21 mouse cellular contexts compared by ENCODE assay signal in genomic region chr7:17047041-17047682, GRCm38 (mm10). TPM values are rescaled to one million over a fixed set of nuclear protein-coding genes. Genes with fewer than 3 reads are reported as not detected.
DNase-seq lines count a peak whose midpoint lies in the region; ATAC-seq and TF ChIP-seq lines count a peak whose summit lies in the region.
"Had no signal": no experiment of that assay in that cellular context is flagged by ENCODE, and none has a peak within 500 bp of the region (broad histone marks: within the 10 kb centered on the region; RNA-seq: fewer than 3 reads in every experiment).

No protein-coding gene starts in this region.

- H3K27ac ChIP-seq in heart, embryonic 10.5 days: no peak overlapping the region
- no peak overlapping the region for H3K27ac ChIP-seq in midbrain, embryonic 11.5 days (ENCODE audit: low read depth, low read length)
- no peak overlapping the region for H3K27ac ChIP-seq in midbrain, embryonic 15.5 days
- peak overlapping the region; percentile 47; the same call in 1 of the 2 replicates for H3K27ac ChIP-seq in ES-Bruce4 (ENCODE audit: insufficient read depth, low read length)
- H3K27ac ChIP-seq: embryonic facial prominence, embryonic 10.5 days; forebrain, embryonic 15.5 days; heart, embryonic 13.5 days; hindbrain, embryonic 13.5 days; hindbrain, postnatal 0 days; intestine, embryonic 15.5 days had no signal

- no peaks in the 10 kb centered on the region for H3K27me3 ChIP-seq in heart, embryonic 10.5 days (ENCODE audit: insufficient read depth, poor library complexity, severe bottlenecking)
- no peaks in the 10 kb centered on the region for H3K27me3 ChIP-seq in midbrain, embryonic 11.5 days (ENCODE audit: control insufficient read depth, insufficient read depth, low read length)
- H3K27me3 ChIP-seq in midbrain, embryonic 15.5 days (replicated peaks): no peaks in the 10 kb centered on the region
- H3K27me3 ChIP-seq in ES-Bruce4 (ENCODE audit: control insufficient read depth, insufficient read depth, low read length, poor library complexity, severe bottlenecking): no peaks in the 10 kb centered on the region
- H3K27me3 ChIP-seq: CH12.LX; forebrain, embryonic 15.5 days; heart, embryonic 13.5 days; hindbrain, embryonic 13.5 days; intestine, embryonic 15.5 days had no signal

- H3K9ac ChIP-seq in midbrain, embryonic 11.5 days (ENCODE audit: low read length): no peak overlapping the region
- H3K9ac ChIP-seq in midbrain, embryonic 15.5 days: no peak overlapping the region
- no peak overlapping the region for H3K9ac ChIP-seq in ES-Bruce4 (ENCODE audit: low read depth, poor library complexity, severe bottlenecking)
- H3K9ac ChIP-seq: forebrain, embryonic 15.5 days; heart, embryonic 13.5 days; hindbrain, embryonic 13.5 days; intestine, embryonic 15.5 days had no signal

- H3K4me3 ChIP-seq in heart, embryonic 10.5 days: no peak overlapping the region
- H3K4me3 ChIP-seq in midbrain, embryonic 11.5 days (ENCODE audit: low read depth, low read length): no peak overlapping the region
- H3K4me3 ChIP-seq in midbrain, embryonic 15.5 days: no peak overlapping the region
- no peak overlapping the region for H3K4me3 ChIP-seq in ES-Bruce4 (ENCODE audit: low read depth, low read length)
- H3K4me3 ChIP-seq: embryonic facial prominence, embryonic 10.5 days; forebrain, embryonic 15.5 days; heart, embryonic 13.5 days; hindbrain, embryonic 13.5 days; intestine, embryonic 15.5 days had no signal

- intact Hi-C loops in heart, postnatal 14 days (cut with DNase I): no loop called here

- 87% methylated on average over 5 of the region's 5 CpGs for WGBS in heart, embryonic 10.5 days
- WGBS in midbrain, embryonic 11.5 days: 89% methylated on average over 5 of the region's 5 CpGs
- WGBS in midbrain, embryonic 15.5 days: 84% methylated on average over 5 of the region's 5 CpGs

- DNase-seq in heart, embryonic 10.5 days (ENCODE audit: low spot score): peak; percentile 58
- DNase-seq in heart, postnatal 14 days: no peak
- peak; percentile 69 for DNase-seq in midbrain, embryonic 11.5 days (ENCODE audit: low spot score, missing footprints)
- DNase-seq in R1 (ENCODE audit: low read depth, low spot score): peak; percentile 91
- DNase-seq in thymus, adult 18-20 months: no peak
- no peak for DNase-seq in gastrocnemius, postnatal 10 days
- DNase-seq: adrenal gland, postnatal 14 days; cerebellum, adult 11-12 months; cerebellum, adult 9-10 months; heart, postnatal 4 days had no signal

- peaks cover 7% of the 10 kb centered on the region; the same call in 1 of the 2 replicates for H3K4me1 ChIP-seq in heart, embryonic 10.5 days
- H3K4me1 ChIP-seq in midbrain, embryonic 11.5 days (ENCODE audit: control insufficient read depth, insufficient read depth, low read length): no peaks in the 10 kb centered on the region
- H3K4me1 ChIP-seq in midbrain, embryonic 15.5 days: no peaks in the 10 kb centered on the region
- H3K4me1 ChIP-seq in ES-Bruce4 (ENCODE audit: control insufficient read depth, insufficient read depth, low read length): no peaks in the 10 kb centered on the region
- H3K4me1 ChIP-seq: embryonic facial prominence, embryonic 10.5 days; forebrain, embryonic 15.5 days; hindbrain, embryonic 13.5 days had no signal

- H3K9me3 ChIP-seq in heart, embryonic 10.5 days: no peaks in the 10 kb centered on the region
- H3K9me3 ChIP-seq in midbrain, embryonic 11.5 days (ENCODE audit: control insufficient read depth, low read length): no peaks in the 10 kb centered on the region
- no peaks in the 10 kb centered on the region for H3K9me3 ChIP-seq in midbrain, embryonic 15.5 days
- no peaks in the 10 kb centered on the region for H3K9me3 ChIP-seq in ES-Bruce4 (replicated peaks; ENCODE audit: control insufficient read depth, insufficient read depth, low read length, poor library complexity, severe bottlenecking)
- H3K9me3 ChIP-seq: embryonic facial prominence, embryonic 10.5 days; forebrain, embryonic 15.5 days; G1E; heart, embryonic 13.5 days; hindbrain, embryonic 13.5 days; intestine, embryonic 15.5 days had no signal

- no peak for ATAC-seq in midbrain, embryonic 11.5 days (ENCODE audit: low FRiP score)
- ATAC-seq in midbrain, embryonic 15.5 days (replicated peaks): no peak
- ATAC-seq: activated CD4-positive, CD25-positive, alpha-beta regulatory T cell, adult 4 months; forebrain, embryonic 15.5 days; hindbrain, postnatal 0 days; intestine, embryonic 15.5 days had no signal

- H3K4me2 ChIP-seq in midbrain, embryonic 11.5 days: no peak overlapping the region
- H3K4me2 ChIP-seq in midbrain, embryonic 15.5 days: no peak overlapping the region
- H3K4me2 ChIP-seq: forebrain, embryonic 15.5 days; heart, embryonic 13.5 days; hindbrain, embryonic 13.5 days; intestine, embryonic 15.5 days had no signal

- TF ChIP-seq EP300 in ES-Bruce4 (IDR thresholded peaks at IDR 0.05; ENCODE audit: insufficient read depth, low read depth, low read length): no peak

- H3K36me3 ChIP-seq in heart, embryonic 10.5 days: peaks cover 72% of the 10 kb centered on the region
- H3K36me3 ChIP-seq in midbrain, embryonic 11.5 days (ENCODE audit: control insufficient read depth, insufficient read depth, low read length): no peaks in the 10 kb centered on the region
- no peaks in the 10 kb centered on the region for H3K36me3 ChIP-seq in midbrain, embryonic 15.5 days (replicated peaks)
- no peaks in the 10 kb centered on the region for H3K36me3 ChIP-seq in ES-Bruce4 (ENCODE audit: control insufficient read depth, insufficient read depth, low read length, poor library complexity, severe bottlenecking)
- H3K36me3 ChIP-seq: forebrain, embryonic 15.5 days; hindbrain, embryonic 13.5 days had no signal

- no peak for TF ChIP-seq CTCF in ES-Bruce4 (IDR thresholded peaks at IDR 0.05; ENCODE audit: low read depth, low read length)

- no peak for TF ChIP-seq POLR2A in ES-Bruce4 (IDR thresholded peaks at IDR 0.05; ENCODE audit: insufficient read depth, low read length)

RNA-seq across cellular contexts. Expression of gene Hif3a, which starts 15.1 kb away (rescaled TPM):
- polyA plus RNA-seq in heart, embryonic 10.5 days (2016; fragmentation: Nextera tagmentation; extraction: Ambion mirVana): 18.2 and 31.3 TPM in 2 replicates
- total RNA-seq in heart, postnatal 14 days (2021): 1 to 10 TPM; 4.9 to 5.4 TPM
- polyA plus RNA-seq in midbrain, embryonic 11.5 days (2014; fragmentation: Nextera tagmentation; extraction: Ambion mirVana): 3.9 and 5.2 TPM in 2 replicates
- polyA plus RNA-seq in midbrain, embryonic 15.5 days (2015; fragmentation: Nextera tagmentation; extraction: Ambion mirVana): 4.7 and 5.2 TPM in 2 replicates
- polyA plus RNA-seq in ES-Bruce4 (2011; ENCODE audit: insufficient read depth, insufficient read length, low read depth, missing spikeins): 11.9 and 14.0 TPM in 2 replicates
- 1 to 10 TPM; 1.9 to 3.1 TPM for total RNA-seq in gastrocnemius, postnatal 10 days (2021)

RNA-seq across cellular contexts. Expression of gene Ppp5c, which starts 19.4 kb away (rescaled TPM):
- 112 and 124 TPM in 2 replicates for polyA plus RNA-seq in heart, embryonic 10.5 days (2016; fragmentation: Nextera tagmentation; extraction: Ambion mirVana)
- total RNA-seq in heart, postnatal 14 days (2021): 100 to 1,000 TPM; 101 to 108 TPM
- 101 and 108 TPM in 2 replicates for polyA plus RNA-seq in midbrain, embryonic 11.5 days (2014; fragmentation: Nextera tagmentation; extraction: Ambion mirVana)
- 124 and 127 TPM in 2 replicates for polyA plus RNA-seq in midbrain, embryonic 15.5 days (2015; fragmentation: Nextera tagmentation; extraction: Ambion mirVana)
- 106 and 107 TPM in 2 replicates for polyA plus RNA-seq in ES-Bruce4 (2011; ENCODE audit: insufficient read depth, insufficient read length, low read depth, missing spikeins)
- 10 to 100 TPM; 54.1 to 69.8 TPM for total RNA-seq in gastrocnemius, postnatal 10 days (2021)

RNA-seq across cellular contexts. Expression of gene Psg16, which starts 26.7 kb away (rescaled TPM):
- 0.03 and 0.04 TPM in 2 replicates for polyA plus RNA-seq in heart, embryonic 10.5 days (2016; fragmentation: Nextera tagmentation; extraction: Ambion mirVana)
- total RNA-seq in heart, postnatal 14 days (2021): under 1 TPM; 0.05 TPM
- 0.10 and 0.22 TPM in 2 replicates for polyA plus RNA-seq in midbrain, embryonic 11.5 days (2014; fragmentation: Nextera tagmentation; extraction: Ambion mirVana)
- 4.4 and 6.1 TPM in 2 replicates for polyA plus RNA-seq in midbrain, embryonic 15.5 days (2015; fragmentation: Nextera tagmentation; extraction: Ambion mirVana)
- 0.29 and 3.3 TPM in 2 replicates for polyA plus RNA-seq in ES-Bruce4 (2011; ENCODE audit: insufficient read depth, insufficient read length, low read depth, missing spikeins)
- total RNA-seq in gastrocnemius, postnatal 10 days (2021): under 1 TPM; 0.05 to 0.14 TPM
- total RNA-seq: CH12.LX had no signal
- polyA plus RNA-seq: heart, embryonic 13.5 days had no signal

RNA-seq across cellular contexts. Expression of gene Ccdc8, which starts 54.7 kb away (rescaled TPM):
- polyA plus RNA-seq in heart, embryonic 10.5 days (2016; fragmentation: Nextera tagmentation; extraction: Ambion mirVana): 13.3 and 19.7 TPM in 2 replicates
- total RNA-seq in heart, postnatal 14 days (2021): 10 to 100 TPM in 1 of 2 experiments, 1 to 10 TPM in 1; 9.8 to 10.3 TPM
- 13.2 and 14.7 TPM in 2 replicates for polyA plus RNA-seq in midbrain, embryonic 11.5 days (2014; fragmentation: Nextera tagmentation; extraction: Ambion mirVana)
- 6.4 and 6.8 TPM in 2 replicates for polyA plus RNA-seq in midbrain, embryonic 15.5 days (2015; fragmentation: Nextera tagmentation; extraction: Ambion mirVana)
- 4.2 and 4.4 TPM in 2 replicates for polyA plus RNA-seq in ES-Bruce4 (2011; ENCODE audit: insufficient read depth, insufficient read length, low read depth, missing spikeins)
- 10 to 100 TPM; 10.7 to 13.3 TPM for total RNA-seq in gastrocnemius, postnatal 10 days (2021)

Comparison
In these comparisons a context has a peak if more than half of its experiments do, and no peak if none do; other contexts are left out.
1. DNase-seq: peak in heart, embryonic 10.5 days (single experiment), midbrain, embryonic 11.5 days (single experiment) and R1 (single experiment); none in heart, postnatal 14 days (0 of 2), thymus, adult 18-20 months (0 of 2) and gastrocnemius, postnatal 10 days (single experiment).